Mouse (Mus musculus) kidney, embryonic 14.5 days (tissue): Measurements from ENCODE around the gene Mesp1. TPM values are rescaled to one million over a fixed set of nuclear protein-coding genes. Genes with fewer than 3 reads are reported as not detected.

Experiments used
- ATAC-seq: fragments of 200-750 bp; cut with Nextera tagmentation; 2 replicates; pipeline ENCODE4 v1.8.0; 2017; ENCODE audit warnings: moderate number of reproducible peaks, mild to moderate bottlenecking, moderate TSS enrichment, moderate library complexity; ENCODE audit not compliant: low FRiP score, low TSS enrichment
- H3K27ac ChIP-seq: fragments of 300-500 bp; sonication (generic); 2 replicates; pipeline ENCODE4 v1.5.1; 2014; ENCODE audit warnings: low read depth, mild to moderate bottlenecking, low read length, moderate library complexity, mixed read lengths
- H3K27me3 ChIP-seq: fragments of 300-500 bp; sonication (generic); 2 replicates; pipeline ENCODE4 v1.6.1; 2014; ENCODE audit warnings: mild to moderate bottlenecking, low read length; ENCODE audit not compliant: control insufficient read depth, insufficient read depth
- H3K36me3 ChIP-seq: fragments of 300-500 bp; sonication (generic); 2 replicates; pipeline ENCODE4 v1.6.1; 2014; ENCODE audit warnings: low read length, mixed read lengths; ENCODE audit not compliant: control insufficient read depth, insufficient read depth
- H3K4me1 ChIP-seq: fragments of 300-500 bp; sonication (generic); 2 replicates; pipeline ENCODE4 v1.6.1; 2014; ENCODE audit warnings: low read length, mixed read lengths; ENCODE audit not compliant: control insufficient read depth, insufficient read depth
- H3K4me2 ChIP-seq: fragments of 300-500 bp; sonication (generic); replicated peaks from 2 replicates; pipeline ENCODE4 v1.6.1; 2014; ENCODE audit warnings: low read depth, mild to moderate bottlenecking, low read length
- H3K4me3 ChIP-seq: fragments of 300-500 bp; sonication (generic); 2 replicates; pipeline ENCODE4 v1.5.1; 2014; ENCODE audit warnings: mild to moderate bottlenecking, low read length
- H3K9ac ChIP-seq: fragments of 300-500 bp; sonication (generic); 2 replicates; pipeline ENCODE4 v1.6.1; 2014; ENCODE audit warnings: low read depth, mild to moderate bottlenecking, low read length, moderate library complexity
- H3K9me3 ChIP-seq: fragments of 300-500 bp; sonication (generic); 2 replicates; pipeline ENCODE4 v1.6.1; 2016; ENCODE audit warnings: low read length; ENCODE audit not compliant: control insufficient read depth
- WGBS: fragments of 180-500 bp; shearing (Covaris S2); extraction: QIAGEN DNeasy Blood & Tissue Kit; methylation state at CpG from one replicate; pipeline ENCODE4 v1.1.7; 2014; 5-methylcytosine and 5-hydroxymethylcytosine counted together
- polyA plus RNA-seq: library from polyadenylated mRNA; unstranded; fragments of >200 nt; fragmentation: Nextera tagmentation; extraction: Ambion mirVana; gene quantifications from 2 replicates; pipeline ENCODE4 v1.2.1, GENCODE M21; 2014

Gene Mesp1
- polyA plus RNA-seq, 1 experiment from 2014 or later: not detected

GRCm38 (mm10) chr7:79756334-79756733, 37.3 kb downstream of the Mesp1 start:
- ATAC-seq: no peak
- H3K4me2 ChIP-seq: no peak overlapping the region
- H3K27ac ChIP-seq: no peak overlapping the region
- no peaks in the 10 kb centered on the region for H3K36me3 ChIP-seq
- 53% methylated on average over 2 of the region's 2 CpGs for WGBS
- no peaks in the 10 kb centered on the region for H3K9me3 ChIP-seq
- no peak overlapping the region for H3K4me3 ChIP-seq
- no peaks in the 10 kb centered on the region for H3K27me3 ChIP-seq
- no peaks in the 10 kb centered on the region for H3K4me1 ChIP-seq
- H3K9ac ChIP-seq: no peak overlapping the region

GRCm38 (mm10) chr7:79749511-79749910, 44.1 kb downstream of the Mesp1 start:
- Histone ChIP-seq H3K9ac (no peak overlapping the region), H3K4me2 (no peak overlapping the region), H3K9me3 (no peaks in the 10 kb centered on the region), H3K4me3 (no peak overlapping the region), H3K4me1 (no peaks in the 10 kb centered on the region), H3K27me3 (no peaks in the 10 kb centered on the region; the same call in 1 of the 2 replicates), H3K36me3 (no peaks in the 10 kb centered on the region), H3K27ac (no peak overlapping the region)
- ATAC-seq: no peak
- 90% methylated on average over 6 of the region's 6 CpGs for WGBS

GRCm38 (mm10) chr7:79747659-79748058, 45.9 kb downstream of the Mesp1 start:
- Histone ChIP-seq H3K4me1 (no peaks in the 10 kb centered on the region), H3K4me2 (no peak overlapping the region), H3K9me3 (no peaks in the 10 kb centered on the region), H3K4me3 (no peak overlapping the region), H3K27ac (no peak overlapping the region), H3K36me3 (no peaks in the 10 kb centered on the region), H3K27me3 (no peaks in the 10 kb centered on the region; the same call in 1 of the 2 replicates), H3K9ac (no peak overlapping the region)
- ATAC-seq: no peak
- WGBS: 78% methylated on average over 6 of the region's 6 CpGs

GRCm38 (mm10) chr7:79744585-79744984, 49.0 kb downstream of the Mesp1 start:
- no peak overlapping the region for H3K9ac ChIP-seq
- H3K4me1 ChIP-seq: no peaks in the 10 kb centered on the region
- no peaks in the 10 kb centered on the region for H3K36me3 ChIP-seq
- no peak overlapping the region for H3K27ac ChIP-seq
- WGBS: 80% methylated on average over 5 of the region's 5 CpGs
- no peak overlapping the region for H3K4me3 ChIP-seq
- H3K4me2 ChIP-seq: no peak overlapping the region
- no peak for ATAC-seq
- H3K9me3 ChIP-seq: no peaks in the 10 kb centered on the region
- H3K27me3 ChIP-seq: no peaks in the 10 kb centered on the region; the same call in 1 of the 2 replicates

- WGBS: 93% methylated on average over 9 of the region's 9 CpGs
- Histone ChIP-seq H3K4me3 (no peak overlapping the region), H3K27ac (no peak overlapping the region), H3K4me2 (no peak overlapping the region), H3K36me3 (no peaks in the 10 kb centered on the region), H3K27me3 (no peaks in the 10 kb centered on the region; the same call in 1 of the 2 replicates), H3K9me3 (no peaks in the 10 kb centered on the region), H3K4me1 (no peaks in the 10 kb centered on the region), H3K9ac (no peak overlapping the region)
- no peak for ATAC-seq
These were observed 49.5 kb downstream of the Mesp1 start for GRCm38 (mm10) chr7:79744051-79744450.

GRCm38 (mm10) chr7:79742659-79743536, 50.7 kb downstream of the Mesp1 start, which contains the start of the genes Pex11a and Wdr93:
Gene Pex11a, minus strand, starts transcription at chr7:79743131.
Gene Wdr93, plus strand, starts transcription at chr7:79743163.
- Histone ChIP-seq H3K4me1 (no peaks in the 10 kb centered on the region), H3K27me3 (no peaks in the 10 kb centered on the region; the same call in 1 of the 2 replicates), H3K9ac (peak within 1 kb of the TSS; percentile 68), H3K9me3 (no peaks in the 10 kb centered on the region), H3K4me2 (peak within 1 kb of the TSS; percentile 97), H3K27ac (no peak within 1 kb of the TSS), H3K4me3 (peak within 1 kb of the TSS; percentile 78), H3K36me3 (no peaks in the 10 kb centered on the region)
- WGBS: 2% methylated on average over 46 of the region's 46 CpGs
- ATAC-seq: peak; percentile 91

- peak overlapping the region; percentile 97 for H3K4me2 ChIP-seq
- H3K27ac ChIP-seq: no peak overlapping the region
- H3K9me3 ChIP-seq: no peaks in the 10 kb centered on the region
- H3K27me3 ChIP-seq: no peaks in the 10 kb centered on the region
- H3K4me3 ChIP-seq: peak overlapping the region; percentile 78
- no peak for ATAC-seq
- 21% methylated on average over 11 of the region's 11 CpGs for WGBS
- peak overlapping the region; percentile 68 for H3K9ac ChIP-seq
- H3K36me3 ChIP-seq: peaks cover 3% of the 10 kb centered on the region; the same call in 1 of the 2 replicates
- no peaks in the 10 kb centered on the region for H3K4me1 ChIP-seq
These were observed 51.3 kb downstream of the Mesp1 start for GRCm38 (mm10) chr7:79742277-79742658.
